In genomic region chr1:86245301-86246085, GRCm38 (mm10) we compare ENCODE assay signal across 21 mouse cellular contexts. TPM values are rescaled to one million over a fixed set of nuclear protein-coding genes. Genes with fewer than 3 reads are reported as not detected.
A peak's percentile ranks its signal among the peaks of the same experiment; 100 is the strongest.
DNase-seq lines count a peak whose midpoint lies in the region; ATAC-seq lines count a peak whose summit lies in the region.
"Had no signal": no experiment of that assay in that cellular context is flagged by ENCODE, and none has a peak within 500 bp of the region (broad histone marks: within the 10 kb centered on the region; RNA-seq: fewer than 3 reads in every experiment).

No protein-coding gene starts in this region.

- WGBS in liver, embryonic 11.5 days, result 59% methylated on average over 6 of the region's 6 CpGs
- 89% methylated on average over 6 of the region's 6 CpGs for WGBS in kidney, embryonic 16.5 days

- H3K27ac ChIP-seq in liver, embryonic 11.5 days (ENCODE audit: low read depth, low read length), result peak overlapping the region; percentile 74
- H3K27ac ChIP-seq in kidney, embryonic 16.5 days (ENCODE audit: low read length), result no peak overlapping the region
- H3K27ac ChIP-seq: forebrain, embryonic 12.5 days; kidney, embryonic 15.5 days had no signal

- no peaks in the 10 kb centered on the region for H3K9me3 ChIP-seq in liver, embryonic 11.5 days (ENCODE audit: control insufficient read depth, low read length)
- no peaks in the 10 kb centered on the region for H3K9me3 ChIP-seq in kidney, embryonic 16.5 days (ENCODE audit: low read length)
- H3K9me3 ChIP-seq: embryonic facial prominence, embryonic 13.5 days; forebrain, embryonic 12.5 days; kidney, embryonic 15.5 days; megakaryocyte, embryonic 14.5 days had no signal

- no peak overlapping the region for H3K4me3 ChIP-seq in liver, embryonic 11.5 days (ENCODE audit: low read depth, low read length)
- no peak overlapping the region for H3K4me3 ChIP-seq in kidney, embryonic 16.5 days (ENCODE audit: low read length)
- H3K4me3 ChIP-seq: embryonic facial prominence, embryonic 13.5 days; forebrain, embryonic 12.5 days; kidney, embryonic 15.5 days; megakaryocyte, embryonic 14.5 days had no signal

- H3K27me3 ChIP-seq in liver, embryonic 11.5 days (replicated peaks; ENCODE audit: control insufficient read depth, insufficient read depth, low read length), result no peaks in the 10 kb centered on the region
- no peaks in the 10 kb centered on the region for H3K27me3 ChIP-seq in kidney, embryonic 16.5 days (ENCODE audit: insufficient read depth, low read length)
- H3K27me3 ChIP-seq: embryonic facial prominence, embryonic 13.5 days; forebrain, embryonic 12.5 days; kidney, embryonic 15.5 days; megakaryocyte, embryonic 14.5 days had no signal

- H3K9ac ChIP-seq in liver, embryonic 11.5 days (ENCODE audit: low read depth, low read length), result peak overlapping the region; percentile 30
- no peak overlapping the region for H3K9ac ChIP-seq in kidney, embryonic 16.5 days (replicated peaks; ENCODE audit: low read length)
- H3K9ac ChIP-seq: embryonic facial prominence, embryonic 13.5 days; forebrain, embryonic 12.5 days; kidney, embryonic 15.5 days; lung, embryonic 14.5 days had no signal

- H3K4me2 ChIP-seq in liver, embryonic 11.5 days, result peak overlapping the region; percentile 32; the same call in 1 of the 2 replicates
- H3K4me2 ChIP-seq in kidney, embryonic 16.5 days (replicated peaks; ENCODE audit: low read depth, low read length), result no peak overlapping the region
- H3K4me2 ChIP-seq: embryonic facial prominence, embryonic 13.5 days; forebrain, embryonic 12.5 days; heart, embryonic 11.5 days; kidney, embryonic 15.5 days; lung, embryonic 14.5 days had no signal

- no peaks in the 10 kb centered on the region for H3K36me3 ChIP-seq in liver, embryonic 11.5 days (ENCODE audit: control insufficient read depth, insufficient read depth, low read length)
- H3K36me3 ChIP-seq in kidney, embryonic 16.5 days (ENCODE audit: insufficient read depth, low read length), result peaks cover 8% of the 10 kb centered on the region; the same call in 1 of the 2 replicates

- DNase-seq in frontal cortex, adult 2 months (ENCODE audit: extremely low spot score in 1 of 2, low spot score in 1 of 2), result peak; percentile 48 to 69
- DNase-seq in frontal cortex, postnatal 14 days (ENCODE audit: low spot score in 2 of 2), result no peak
- DNase-seq in right cerebral cortex, postnatal 25 days, result peak; percentile 58
- DNase-seq in right cerebral cortex, postnatal 10 days (ENCODE audit: low spot score in 2 of 2), result no peak
- DNase-seq in liver, embryonic 11.5 days (ENCODE audit: low spot score), result no peak
- peak; percentile 58 for DNase-seq in telencephalon, adult 2 months (ENCODE audit: low read depth, low spot score)
- no peak for DNase-seq in lung, postnatal 36 days
- DNase-seq: adrenal gland, postnatal 14 days; B cell, adult 2 months; cerebellum, adult 11 months; cerebellum, postnatal 36 days; gastrocnemius, postnatal 25 days; lung, embryonic 14.5 days; thymus, postnatal 4 days had no signal

- ATAC-seq in liver, embryonic 11.5 days (replicated peaks; ENCODE audit: low FRiP score), result peak; percentile 88
- no peak for ATAC-seq in kidney, embryonic 16.5 days (ENCODE audit: low FRiP score, low TSS enrichment)
- ATAC-seq: inflammation-experienced regulatory T-cells, adult 6 months had no signal

- peaks cover 44% of the 10 kb centered on the region for H3K4me1 ChIP-seq in liver, embryonic 11.5 days (replicated peaks; ENCODE audit: control insufficient read depth, insufficient read depth, low read length)
- H3K4me1 ChIP-seq in kidney, embryonic 16.5 days (ENCODE audit: insufficient read depth, low read length), result no peaks in the 10 kb centered on the region
- H3K4me1 ChIP-seq: forebrain, embryonic 12.5 days; kidney, embryonic 15.5 days had no signal

RNA-seq across cellular contexts. Expression of gene B3gnt7, which starts 57.1 kb away (rescaled TPM):
- 1.6 TPM in 2 replicates for polyA plus RNA-seq in frontal cortex, adult 2 months (2012; rRNA removed)
- polyA plus RNA-seq in liver, embryonic 11.5 days (2014; fragmentation: Nextera tagmentation; extraction: Ambion mirVana), result 8.9 TPM in 2 replicates
- 9.5 and 10.5 TPM in 2 replicates for polyA plus RNA-seq in kidney, embryonic 16.5 days (2015; fragmentation: Nextera tagmentation; extraction: Ambion mirVana)
- polyA plus RNA-seq: inflammation-experienced regulatory T-cells, adult 6 months had no signal

Comparison
In these comparisons a context has a peak if more than half of its experiments do, and no peak if none do; other contexts are left out.
1. DNase-seq: peak in frontal cortex, adult 2 months (2 of 2), right cerebral cortex, postnatal 25 days (single experiment) and telencephalon, adult 2 months (single experiment); none in frontal cortex, postnatal 14 days (0 of 2), right cerebral cortex, postnatal 10 days (0 of 2), liver, embryonic 11.5 days (single experiment) and lung, postnatal 36 days (single experiment).